Mouse (Mus musculus) brain, embryonic 18.5 days (tissue): ENCODE measurements around the gene Frat1.

Experiments used
- DNase-seq: peaks from one replicate; pipeline ENCODE4 v3.0.0-alpha.2; 2012; ENCODE audit warnings: low read depth, low spot score

Frat1 gene

DNA sequence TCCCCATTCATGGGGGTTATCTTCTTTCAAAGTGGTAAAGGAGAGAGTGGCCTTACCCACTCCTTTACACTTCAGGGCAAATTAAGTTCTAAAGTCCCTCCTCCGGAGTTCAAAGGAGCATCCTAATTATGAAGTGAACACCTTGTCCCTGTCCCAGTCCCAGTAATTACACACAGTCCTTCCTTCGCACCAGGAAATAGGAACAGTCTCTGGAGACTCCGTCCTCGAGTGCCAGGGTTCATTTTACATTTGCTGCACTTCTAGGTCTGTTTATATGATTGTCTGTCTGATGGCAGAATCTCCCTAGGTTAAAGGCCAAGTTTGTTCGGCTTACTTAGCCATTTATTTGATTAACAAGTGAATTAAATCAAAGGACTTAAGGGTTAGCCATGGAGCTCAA lies 13.4 kb upstream of the Frat1 start:
- no peak for DNase-seq

DNA sequence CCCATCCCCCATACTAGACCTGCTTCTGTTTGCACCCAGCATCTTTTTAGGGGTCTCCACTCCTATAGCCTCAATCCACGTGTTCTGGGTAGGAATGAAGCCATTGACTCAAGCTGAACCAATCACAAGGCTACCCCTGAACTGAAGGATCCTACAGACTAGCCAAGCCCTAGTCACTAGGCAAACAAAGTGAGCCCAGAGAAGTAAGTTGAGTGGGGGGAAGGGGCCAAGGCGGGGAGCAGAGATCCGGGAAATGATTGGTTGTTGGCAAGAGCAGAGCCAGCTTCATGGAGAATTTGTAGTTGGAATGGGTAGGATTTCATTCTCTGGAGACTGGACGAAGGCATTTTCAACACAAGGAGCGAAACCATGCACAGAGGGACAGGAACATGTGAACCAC lies 12.9 kb upstream of the Frat1 start:
- no peak for DNase-seq

DNA sequence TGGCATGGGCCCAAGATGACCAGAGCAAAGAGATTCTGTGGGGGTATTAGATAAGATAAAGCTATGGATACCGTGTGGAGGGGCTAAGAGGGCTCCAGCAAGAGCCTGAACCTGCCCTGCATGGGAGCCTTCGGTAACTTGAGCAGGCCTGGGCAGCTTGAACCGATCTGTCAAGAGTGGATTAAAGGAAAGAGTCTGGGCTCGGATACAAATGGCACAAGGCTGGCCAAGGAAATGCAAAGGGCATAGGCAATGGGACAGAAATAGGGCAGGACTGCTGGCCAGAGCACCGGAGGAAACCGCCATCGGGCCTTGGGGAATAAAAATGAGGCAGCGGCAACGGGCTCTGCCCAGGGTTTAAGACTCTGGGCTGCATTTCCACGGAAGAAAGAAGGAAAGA lies 12.4 kb upstream of the Frat1 start:
- no peak for DNase-seq

DNA sequence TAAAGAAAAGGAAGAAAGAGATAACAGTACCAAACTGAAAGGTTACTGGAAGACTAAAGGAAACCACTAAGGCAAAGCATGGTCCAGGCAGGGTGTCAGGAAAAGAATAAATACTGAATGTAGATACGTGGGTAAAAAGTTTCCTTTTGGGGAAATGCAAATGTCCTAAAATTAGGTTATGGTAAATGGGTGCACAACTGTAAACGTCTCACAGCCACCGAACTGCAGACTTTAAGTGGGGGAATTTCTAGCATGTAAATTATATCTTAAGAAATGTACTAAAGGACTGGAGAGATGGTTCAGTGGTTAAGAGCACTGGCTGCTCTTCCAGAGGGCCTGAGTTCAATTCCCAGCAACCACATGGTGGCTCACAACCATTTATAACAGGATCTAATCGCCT lies 11.0 kb upstream of the Frat1 start:
- no peak for DNase-seq

DNA sequence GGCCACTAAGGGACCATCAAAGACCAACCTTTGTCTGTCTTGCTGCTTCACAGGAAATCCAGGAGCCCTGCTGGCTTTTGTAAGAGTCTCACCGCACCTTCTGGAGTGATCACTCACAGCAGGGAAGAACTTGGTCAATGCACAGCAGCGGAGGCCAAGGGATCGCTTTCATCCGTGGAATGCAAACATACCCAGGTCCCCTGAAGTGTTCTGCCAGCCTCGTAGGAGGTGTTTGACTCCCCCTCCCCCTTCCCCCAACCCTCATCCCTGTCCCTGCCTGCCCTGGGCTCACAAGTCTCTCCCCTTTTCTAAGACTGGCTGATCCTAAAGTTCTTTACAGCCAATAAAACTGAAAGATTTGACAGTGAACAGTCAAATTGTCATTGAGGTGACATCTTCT lies 8.3 kb upstream of the Frat1 start:
- DNase-seq = no peak

DNA sequence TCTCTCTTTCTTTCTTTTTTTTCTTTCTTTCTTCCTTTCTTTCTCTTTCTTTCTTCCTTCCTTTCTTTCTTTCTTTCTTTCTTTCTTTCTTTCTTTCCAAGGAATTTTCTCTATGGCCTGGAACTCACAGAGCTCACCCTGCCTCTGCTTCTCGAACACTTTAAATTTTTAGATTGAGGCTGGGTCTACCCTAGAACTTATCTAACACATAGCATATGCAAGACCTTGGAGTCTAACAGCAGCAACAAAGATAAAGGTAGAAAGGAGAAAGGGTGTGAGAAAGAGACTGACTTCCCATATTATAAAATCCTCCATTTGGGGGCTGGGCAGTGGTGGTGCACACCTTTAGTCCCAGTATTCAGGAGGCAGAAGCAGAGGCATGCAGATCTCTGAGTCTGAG lies 7.2 kb upstream of the Frat1 start:
- DNase-seq = no peak

DNA sequence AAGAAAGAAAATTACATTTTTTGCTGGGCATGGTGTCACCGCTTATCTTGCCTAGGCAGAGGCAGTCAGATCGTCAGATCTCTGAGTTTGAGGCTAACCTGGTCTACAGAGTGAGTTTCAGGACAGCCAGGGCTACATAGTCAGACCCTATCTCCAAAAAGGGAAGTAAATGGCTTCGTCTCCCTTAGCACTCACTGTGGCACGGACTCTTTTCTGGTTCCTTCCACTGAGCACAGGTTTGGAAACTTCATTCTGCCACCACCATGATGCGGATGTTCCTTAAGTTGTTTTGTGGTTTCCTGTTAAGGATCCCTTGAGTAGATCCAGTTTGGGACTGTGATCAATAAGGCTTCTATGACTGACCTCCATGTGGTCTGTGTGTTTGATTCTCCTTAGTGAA lies 4.8 kb upstream of the Frat1 start:
- DNase-seq = no peak

DNA sequence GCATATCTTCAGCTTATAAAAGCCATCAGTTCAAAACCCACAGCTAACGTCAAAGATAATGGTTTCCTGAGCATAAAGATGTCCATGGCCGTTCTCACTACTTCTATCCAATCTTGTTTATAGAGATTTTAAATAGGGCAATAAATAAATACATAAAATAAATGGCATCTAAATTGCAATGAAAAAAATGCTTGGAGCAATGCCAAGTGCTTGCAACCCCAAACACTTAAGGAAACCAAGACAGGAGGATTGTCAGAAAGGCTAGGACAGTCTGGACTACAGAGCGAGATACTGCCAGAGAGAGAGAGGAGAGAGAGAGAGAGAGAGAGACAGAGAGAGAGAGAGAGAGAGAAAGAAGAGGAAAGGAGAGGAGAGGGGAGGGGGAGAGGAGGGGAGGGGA lies 3.2 kb upstream of the Frat1 start:
- DNase-seq = no peak

DNA sequence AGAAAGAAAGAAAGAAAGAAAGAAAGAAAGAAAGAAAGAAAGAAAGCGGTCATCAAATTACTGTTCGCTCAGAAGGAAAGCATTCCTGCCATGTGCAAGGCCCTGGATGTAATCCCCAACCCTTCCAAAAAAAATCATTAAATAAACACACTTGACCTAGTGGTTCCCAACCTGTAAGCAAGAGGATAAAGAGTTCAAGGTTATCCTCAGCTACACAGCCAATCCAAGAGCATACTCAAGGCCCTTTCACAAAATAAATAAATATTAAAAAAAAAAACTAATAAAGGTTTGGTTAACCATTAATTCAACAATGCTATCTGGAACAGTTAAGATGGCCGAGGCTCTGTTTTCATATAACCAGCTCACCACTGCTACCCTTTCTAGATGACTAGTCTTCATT lies 829 bp upstream of the Frat1 start:
- no peak for DNase-seq

DNA sequence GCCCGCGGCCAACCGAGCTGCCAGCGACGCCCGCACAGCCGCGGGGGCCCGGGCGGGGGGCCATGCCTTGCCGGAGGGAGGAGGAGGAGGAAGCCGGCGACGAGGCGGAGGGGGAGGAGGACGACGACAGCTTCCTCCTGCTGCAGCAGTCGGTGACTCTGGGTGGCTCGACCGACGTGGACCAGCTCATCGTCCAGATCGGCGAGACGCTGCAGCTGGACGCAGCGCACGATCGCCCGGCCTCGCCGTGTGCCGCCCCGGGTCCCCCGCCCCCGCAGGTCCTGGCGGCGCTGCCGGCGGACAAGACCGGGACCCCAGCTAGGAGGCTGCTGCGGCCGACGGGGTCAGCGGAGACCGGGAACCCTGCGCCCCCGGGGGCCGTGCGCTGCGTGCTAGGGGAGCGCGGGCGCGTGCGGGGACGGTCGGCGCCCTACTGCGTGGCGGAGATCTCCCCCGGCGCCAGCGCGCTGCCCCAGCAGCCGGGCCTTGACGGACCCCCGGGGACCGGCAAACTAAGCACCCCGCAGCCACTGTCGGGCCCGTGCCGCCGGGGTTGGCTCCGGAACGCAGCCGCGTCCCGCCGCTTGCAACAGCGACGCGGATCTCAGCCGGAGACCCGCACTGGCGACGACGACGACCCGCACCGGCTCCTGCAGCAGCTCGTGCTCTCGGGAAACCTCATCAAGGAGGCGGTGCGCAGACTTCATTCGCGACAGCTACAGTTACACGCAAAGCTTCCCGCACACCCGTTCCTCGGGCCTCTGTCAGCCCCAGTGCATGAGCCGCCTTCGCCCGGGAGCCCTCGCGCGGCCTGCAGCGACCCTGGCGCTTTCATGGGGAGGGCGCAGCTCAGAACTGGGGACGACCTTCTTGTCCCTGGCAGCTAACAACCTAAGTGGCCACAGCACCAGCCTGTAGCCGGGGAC lies 599 bp downstream of the Frat1 start:
- no peak for DNase-seq

DNA sequence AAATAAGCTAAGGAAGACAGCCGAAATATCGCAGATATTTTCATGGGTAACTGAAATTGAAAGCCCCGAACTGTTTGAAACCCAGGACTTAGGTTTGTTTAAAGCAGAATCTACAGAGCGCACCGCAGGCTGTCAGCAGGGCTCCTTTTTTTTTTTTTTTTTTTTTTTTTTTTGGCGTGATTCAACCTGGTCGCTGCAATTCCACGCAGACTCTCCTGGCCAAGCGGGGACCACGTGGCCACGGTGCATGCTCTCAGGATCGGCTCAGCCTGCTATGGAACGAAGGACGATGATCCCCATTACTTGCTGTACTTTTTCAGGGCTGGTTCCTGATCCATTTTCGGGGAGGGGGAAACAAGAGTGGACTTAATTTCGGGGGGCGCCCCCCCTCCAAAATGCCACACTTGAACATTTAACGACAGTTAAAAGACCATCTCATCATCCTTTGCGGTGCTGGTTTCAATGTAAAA lies 1.4 kb downstream of the Frat1 start:
- DNase-seq = no peak

DNA sequence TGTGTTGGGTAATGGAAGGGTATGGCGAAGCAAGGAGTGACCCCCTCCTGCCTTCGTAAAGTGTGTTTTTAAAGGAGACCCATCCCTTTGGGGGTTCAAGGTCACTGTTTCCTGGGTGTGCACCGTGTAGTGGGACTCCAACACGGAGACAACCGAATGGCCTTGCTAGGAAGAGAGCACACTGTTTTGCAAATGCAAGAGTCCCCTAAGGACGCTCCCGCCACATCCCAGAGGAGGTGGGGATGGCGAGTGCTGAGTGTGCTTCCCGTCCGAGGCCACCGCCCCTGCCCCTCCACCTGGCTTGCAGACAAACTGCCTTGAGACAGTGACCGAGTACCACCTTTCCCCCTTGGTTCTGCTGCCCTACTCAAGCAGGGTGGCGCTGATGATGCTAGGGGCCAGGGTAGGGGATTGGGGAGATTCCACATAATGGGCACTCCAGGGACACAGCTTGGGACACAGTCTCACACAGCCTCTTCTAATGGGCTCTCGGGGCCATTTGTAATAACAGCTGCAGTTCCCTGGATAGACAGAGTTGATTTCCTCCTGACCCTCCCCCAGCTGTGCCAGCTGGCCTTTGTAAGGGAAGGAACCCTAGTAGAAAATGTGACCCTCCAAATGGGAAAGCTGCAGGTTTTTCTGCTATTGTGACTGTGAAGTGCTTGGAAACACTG lies 2.1 kb downstream of the Frat1 start:
- DNase-seq = no peak

DNA sequence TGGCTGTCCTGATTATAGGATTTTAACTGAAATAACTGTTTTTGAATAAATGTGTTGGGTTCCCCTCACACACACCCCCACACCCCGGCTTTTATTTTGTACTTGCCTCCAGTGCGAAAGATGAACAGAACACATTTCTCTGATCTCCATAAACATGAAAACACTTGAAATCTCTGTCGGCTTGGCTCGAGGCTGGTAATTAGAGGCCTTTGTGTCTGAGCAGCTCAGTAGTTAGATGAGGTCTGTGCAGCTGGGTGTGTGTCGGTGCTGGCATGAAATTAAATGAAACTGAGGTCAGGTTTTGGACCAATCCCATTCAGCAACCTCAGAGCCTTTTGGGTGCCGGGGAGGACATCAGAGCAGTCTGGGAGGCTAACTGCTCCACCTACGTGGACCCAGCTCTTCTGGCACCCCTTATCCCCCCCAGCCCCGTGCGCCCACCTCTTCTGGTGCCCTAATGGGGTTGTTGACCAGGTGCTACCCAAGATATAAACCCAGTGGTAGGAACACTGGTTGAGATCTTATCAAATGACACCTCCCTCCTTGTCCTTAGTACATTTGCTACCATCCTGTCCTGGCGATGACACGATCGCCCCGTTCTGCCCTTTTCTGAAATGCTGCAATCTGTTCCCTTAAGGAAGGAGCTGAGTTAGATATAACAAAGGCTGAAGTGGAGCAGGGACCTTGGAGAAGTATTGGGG lies 2.9 kb downstream of the Frat1 start:
- DNase-seq = no peak

DNA sequence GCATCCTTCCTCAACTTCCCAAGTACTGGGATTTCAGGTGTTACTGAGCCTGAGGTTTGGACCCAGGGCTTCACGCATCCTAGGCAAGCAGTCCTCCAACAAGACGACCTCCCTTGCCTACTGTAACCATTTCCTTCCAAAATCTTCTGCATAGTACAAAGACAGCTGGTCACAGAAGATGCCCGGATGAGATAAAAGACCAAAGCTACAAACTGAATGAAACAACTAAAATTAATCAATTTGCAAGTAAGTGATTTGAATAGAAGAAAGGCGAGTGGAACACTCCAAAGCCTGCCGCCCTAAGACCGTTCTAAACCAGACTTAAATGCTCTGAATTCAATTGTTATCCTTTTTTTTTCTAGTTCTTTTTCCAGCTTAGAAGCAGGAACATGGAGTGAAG lies 5.6 kb downstream of the Frat1 start:
- DNase-seq = no peak

DNA sequence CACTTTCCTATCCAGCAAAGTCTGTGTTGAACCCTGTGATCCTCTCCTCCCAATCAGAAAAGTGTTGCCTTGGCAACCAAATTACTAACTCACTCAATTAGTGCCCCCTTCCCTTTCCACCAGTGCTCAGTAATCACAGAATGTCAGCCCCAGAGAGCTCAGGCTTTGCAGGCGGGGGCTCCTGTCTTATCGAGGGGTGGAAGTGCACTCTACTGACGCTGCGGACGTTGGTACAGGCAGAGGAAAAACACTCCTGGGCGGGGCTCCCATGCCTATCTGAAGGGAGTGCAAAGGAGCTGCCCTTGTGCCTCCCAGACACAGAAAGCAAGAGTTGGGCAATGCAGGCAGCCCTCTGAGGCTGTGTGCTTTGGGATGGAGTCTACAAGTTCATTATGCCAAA lies 6.0 kb downstream of the Frat1 start:
- DNase-seq = no peak

DNA sequence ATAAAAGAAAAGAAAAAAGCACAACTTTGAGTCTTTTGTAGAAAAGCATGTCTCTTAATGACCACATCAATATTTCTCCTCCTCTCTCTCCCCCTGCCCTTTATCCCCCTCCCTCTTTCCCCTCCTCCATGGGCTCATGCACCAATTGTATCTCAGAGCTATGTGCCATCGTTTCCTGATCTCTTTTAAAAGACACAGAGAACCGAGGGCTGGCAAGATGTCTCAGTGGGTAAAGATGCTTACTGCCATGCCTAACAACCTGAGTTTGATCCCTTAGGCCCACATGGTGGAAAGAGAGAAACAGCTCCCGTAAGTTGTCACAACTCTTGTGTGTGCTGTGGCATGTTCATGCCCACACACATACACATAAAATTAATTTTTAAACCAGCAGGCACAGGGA lies 6.9 kb downstream of the Frat1 start:
- DNase-seq = no peak

DNA sequence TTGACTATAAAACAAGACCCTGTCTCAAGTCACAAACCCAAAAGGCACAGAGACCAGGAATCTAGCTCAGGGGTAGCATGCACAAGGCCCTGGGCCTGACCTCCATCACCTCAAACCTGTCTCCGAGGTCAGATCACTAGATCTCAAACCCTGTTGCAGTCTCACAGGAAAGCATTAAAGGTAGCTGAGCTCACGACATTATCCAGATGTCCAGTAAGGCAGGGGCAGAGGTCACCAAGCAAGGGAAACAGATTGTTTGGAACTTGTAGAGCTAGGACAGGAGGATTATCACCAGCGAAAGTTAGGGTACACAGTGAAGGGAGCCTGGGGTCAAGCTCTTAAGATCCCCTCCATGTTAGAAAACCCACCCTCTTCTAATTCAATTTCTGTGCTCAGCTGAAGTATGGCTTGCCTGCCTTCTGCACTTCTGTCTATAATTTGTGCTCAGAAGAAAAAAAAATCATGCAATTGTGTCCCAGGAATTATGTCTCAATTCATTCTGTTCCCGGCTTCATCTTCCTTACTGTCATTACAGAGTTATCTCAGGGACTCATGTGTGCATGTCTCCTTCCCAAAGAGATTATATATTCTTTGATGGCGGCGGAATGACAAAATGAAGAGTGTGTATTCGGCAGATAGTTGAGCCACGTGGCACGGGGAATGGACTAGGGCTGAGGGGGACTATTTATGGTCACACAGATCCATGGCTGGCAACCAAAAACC lies 7.6 kb downstream of the Frat1 start:
- DNase-seq = no peak

DNA sequence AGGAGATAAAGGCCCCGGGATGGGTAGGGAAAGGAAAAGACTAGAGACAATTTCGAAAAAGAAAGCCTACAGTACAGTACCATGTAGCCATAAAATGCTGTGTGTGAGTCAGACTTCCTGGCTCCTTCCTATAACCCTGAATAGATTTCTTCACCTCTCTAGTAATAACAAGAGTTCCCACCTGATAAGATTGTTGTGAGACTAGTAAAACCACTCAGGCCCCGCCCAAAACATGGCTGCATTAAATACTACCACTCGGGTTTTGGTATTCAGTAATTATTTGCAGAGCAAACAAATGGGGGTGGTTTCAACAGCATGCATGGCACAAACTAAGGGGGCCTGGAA lies 8.1 kb downstream of the Frat1 start:
- DNase-seq = no peak

DNA sequence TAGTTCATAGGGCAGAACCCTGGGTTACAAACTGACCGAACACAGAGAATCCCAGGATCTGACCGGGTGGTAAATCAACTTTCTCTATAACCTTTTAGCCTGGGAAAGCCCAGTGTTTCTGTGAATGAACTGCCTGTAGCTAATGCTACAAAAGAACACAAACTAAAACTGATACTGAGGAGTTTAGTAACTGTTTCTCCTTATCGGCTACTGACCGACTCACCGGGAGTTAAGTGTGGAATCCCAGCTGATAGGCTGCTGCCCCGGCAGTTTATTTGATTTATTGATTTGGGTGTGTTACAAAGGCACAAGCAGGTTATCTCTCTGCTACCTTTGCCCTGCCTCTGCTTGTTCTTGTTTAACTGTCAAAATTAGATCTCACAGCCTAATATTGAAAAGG lies 9.0 kb downstream of the Frat1 start:
- no peak for DNase-seq

DNA sequence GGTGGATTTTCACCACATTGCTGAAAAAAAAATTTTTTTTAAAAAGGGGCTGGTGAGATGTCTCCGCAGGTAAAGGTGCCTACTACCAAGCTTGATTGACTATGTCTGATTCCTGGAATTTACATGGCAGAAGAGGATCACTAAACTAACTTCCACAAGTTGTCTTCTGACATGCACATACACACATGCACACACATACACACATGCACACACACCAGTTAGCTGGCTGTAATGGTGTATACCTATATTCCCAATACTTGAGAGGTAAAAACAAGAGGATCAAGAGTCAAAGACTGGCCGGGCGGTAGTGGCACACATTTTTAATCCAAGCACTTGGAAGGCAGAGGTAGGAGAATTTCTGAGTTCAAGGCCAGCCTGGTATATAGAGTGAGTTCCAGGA lies 9.9 kb downstream of the Frat1 start:
- DNase-seq = no peak

DNA sequence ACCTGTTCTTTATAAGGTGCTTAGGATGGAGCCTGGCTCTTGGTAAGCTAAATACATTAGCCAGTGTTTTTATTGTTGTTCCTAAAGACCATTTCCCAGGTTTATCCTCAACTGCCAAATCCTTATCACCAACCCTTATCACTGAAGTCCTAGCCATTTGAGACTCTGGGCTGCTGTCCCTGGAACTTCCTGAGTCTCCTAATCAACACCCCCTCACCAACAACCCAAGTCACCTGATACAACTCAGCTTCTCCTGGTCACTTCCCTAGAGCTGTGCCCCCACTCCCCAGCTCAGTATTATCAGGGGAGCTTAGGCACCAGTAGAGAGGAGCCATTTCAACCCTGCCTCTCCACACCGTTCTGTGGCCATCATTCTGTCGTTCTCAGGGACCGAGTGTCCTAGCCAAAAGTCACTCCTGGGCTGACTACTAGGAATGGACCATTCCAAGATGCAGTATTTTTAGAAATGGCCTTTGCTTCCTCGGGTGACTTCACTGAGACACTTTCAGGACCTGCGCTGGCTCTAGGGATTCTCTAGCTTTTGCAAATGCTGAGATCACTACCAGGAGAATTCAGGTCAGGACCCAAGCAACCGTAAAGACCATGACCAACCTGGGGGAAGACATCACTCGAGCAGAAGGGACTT lies 11.5 kb downstream of the Frat1 start:
- no peak for DNase-seq

DNA sequence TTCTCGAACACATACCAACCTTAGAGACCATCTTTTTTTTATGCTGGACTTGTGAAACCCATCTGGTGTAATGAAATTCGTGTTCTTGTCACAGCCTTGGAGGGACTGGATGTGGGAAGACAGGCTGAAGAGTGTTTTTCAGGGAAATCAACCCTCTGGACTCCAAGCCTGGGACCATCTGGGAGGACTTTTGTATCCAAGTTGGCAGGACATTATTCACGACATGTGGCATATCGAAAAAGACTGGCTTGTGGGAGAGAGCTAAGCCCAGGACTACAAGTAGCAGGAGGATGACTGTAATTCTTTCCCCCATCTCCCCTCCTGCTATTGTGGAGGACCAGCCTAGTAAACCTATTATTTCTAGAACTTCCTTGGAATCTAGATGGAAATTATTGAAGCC lies 12.4 kb downstream of the Frat1 start:
- no peak for DNase-seq
